Mouse (Mus musculus) spleen, postnatal 14 days (tissue): ENCODE data around the gene Ankrd24.
"Not testable (repeated sequence)": the region's sequence is repeated elsewhere in the genome, so short reads cannot be mapped to it uniquely, and the experiment has no call there.

Experiments
- DNase-seq, 2 experiments: peaks; one replicate each; pipeline ENCODE4 v3.0.0; 2021 to 2022; ENCODE audit warnings: low spot score in 2 of 2

Ankrd24 gene

GRCm38 (mm10) chr10:81644162-81644561 lies 15.8 kb downstream of the Ankrd24 start:
- DNase-seq = no peak

- peak in 1 of 2 experiments; percentile 6 for DNase-seq
Measured at GRCm38 (mm10) chr10:81644716-81645115, 16.4 kb downstream of the Ankrd24 start.

GRCm38 (mm10) chr10:81645391-81645790 lies 17.1 kb downstream of the Ankrd24 start:
- no peak for DNase-seq

- DNase-seq = no peak
Measured at GRCm38 (mm10) chr10:81646015-81646555, 17.7 kb downstream of the Ankrd24 start.

DNA sequence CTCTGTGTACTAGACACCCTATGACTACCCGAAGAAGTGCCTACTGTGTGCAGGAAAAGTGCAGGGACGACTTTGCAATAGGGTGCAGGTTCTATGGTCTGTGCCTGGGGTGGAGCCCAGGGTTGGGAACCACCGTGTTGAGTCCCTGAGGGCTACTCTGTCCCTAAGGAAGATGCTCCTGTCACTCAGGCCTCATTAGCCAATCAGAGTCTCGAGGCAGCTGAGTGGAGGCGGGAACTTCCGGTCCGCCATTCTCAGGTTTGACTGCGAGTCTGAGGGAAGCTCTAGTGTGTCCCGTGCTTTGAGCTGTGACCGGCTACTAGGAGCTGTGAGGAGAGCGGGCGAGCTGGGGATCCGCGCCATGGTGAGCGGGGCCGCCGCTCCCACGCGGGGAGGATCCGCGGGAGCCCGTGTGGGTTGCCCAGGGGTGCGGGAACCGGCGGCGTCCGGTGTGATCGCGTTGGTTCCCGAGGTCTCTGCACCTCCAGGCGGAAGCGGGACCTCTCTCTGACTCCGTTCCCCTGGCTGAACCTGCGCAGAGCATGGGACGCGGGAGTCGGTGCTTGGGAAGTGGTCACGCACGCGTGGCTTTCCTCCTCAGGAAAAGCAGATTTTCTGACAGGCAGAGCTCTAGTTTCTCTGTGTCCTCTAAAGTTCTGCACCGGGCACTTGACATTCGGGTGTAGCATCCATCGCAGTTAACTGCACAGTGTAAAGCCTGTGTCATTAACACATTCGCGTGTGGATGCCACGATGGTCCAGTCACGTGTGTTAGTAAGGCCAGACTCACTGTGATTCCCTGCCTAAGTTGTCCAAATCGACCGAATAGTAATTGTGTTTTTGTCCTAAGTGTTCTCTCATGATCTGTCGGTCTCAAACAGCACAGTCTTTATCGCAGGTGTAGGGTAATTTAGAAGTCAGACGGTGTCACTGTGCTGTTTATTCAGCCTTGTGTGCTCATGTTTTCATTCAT lies 20.7 kb downstream of the Ankrd24 start, which contains the start of gene Gm10778:
Gene Gm10778 (plus strand): TSS at position 257 of the 973 bp plus-strand sequence.
- DNase-seq = peak; percentile 70 to 77

- no peak for DNase-seq
Measured at GRCm38 (mm10) chr10:81655178-81655577, 26.8 kb downstream of the Ankrd24 start.

- DNase-seq = no peak
Measured at GRCm38 (mm10) chr10:81656174-81656573, 27.8 kb downstream of the Ankrd24 start.

DNA sequence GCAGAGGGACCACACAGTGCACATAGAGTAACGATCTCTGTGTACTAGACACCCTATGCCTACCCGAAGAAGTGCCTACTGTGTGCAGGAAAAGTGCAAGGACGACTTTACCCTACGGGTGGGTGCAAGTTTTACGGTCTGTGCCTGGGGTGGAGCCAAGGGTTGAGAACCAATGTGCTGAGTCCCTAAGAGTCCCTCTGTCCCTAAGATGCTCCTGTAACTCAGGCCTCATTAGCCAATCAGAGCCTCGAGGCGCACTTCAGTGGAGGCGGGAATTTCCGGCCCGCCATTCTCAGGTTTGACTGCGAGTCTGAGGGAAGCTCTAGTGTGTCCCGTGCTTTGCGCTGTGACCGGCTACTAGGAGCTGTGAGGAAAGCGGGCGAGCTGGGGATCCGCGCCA lies 58.8 kb downstream of the Ankrd24 start:
- not testable (repeated sequence) for DNase-seq
